Mouse (Mus musculus): ENCODE measurements around the gene Sgms2.
"Not testable (repeated sequence)": the region's sequence is repeated elsewhere in the genome, so short reads cannot be mapped to it uniquely, and the experiment has no call there.

Gene Sgms2

DNA sequence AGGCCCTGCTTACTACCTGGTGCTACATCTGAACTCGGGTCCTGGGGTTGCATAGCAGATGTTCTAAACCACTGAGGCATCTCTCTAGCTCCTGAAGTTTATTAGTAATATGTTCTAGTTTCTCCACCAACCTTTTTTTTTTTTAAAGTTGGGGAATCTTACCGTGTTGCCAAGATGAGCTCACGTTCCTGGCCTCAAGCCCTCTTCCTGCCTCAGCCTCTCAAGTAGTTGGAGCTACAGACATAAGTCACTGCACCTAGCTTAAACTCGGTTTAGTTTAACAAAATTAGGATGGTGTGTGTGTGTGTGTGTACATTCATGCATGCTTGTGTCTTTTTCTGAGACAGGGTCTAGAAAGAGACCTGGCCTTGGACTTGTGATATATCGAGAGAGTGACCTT, 132.2 kb downstream of the Sgms2 start:
- no peak for DNase-seq (ENCODE audit: low read depth, low spot score)

DNA sequence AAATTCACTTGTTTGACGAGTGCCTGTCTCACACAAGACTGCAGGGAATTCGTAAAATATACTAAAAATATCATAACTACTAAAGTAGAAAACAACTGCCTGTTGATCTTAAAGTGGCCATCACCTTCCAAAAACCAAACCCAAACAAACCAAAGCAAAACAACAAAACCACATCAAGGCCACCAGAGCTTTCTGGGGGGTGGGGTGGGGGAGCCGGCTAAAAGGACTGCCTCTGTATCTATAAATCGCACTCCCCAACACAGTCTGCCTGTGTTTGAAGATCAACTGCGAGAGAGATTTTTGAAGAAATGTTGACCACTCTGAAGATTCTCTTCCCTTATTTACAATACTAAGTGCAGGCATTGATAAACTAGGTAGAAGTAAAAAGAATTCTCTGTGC, 133.0 kb downstream of the Sgms2 start:
- no peak for DNase-seq (ENCODE audit: low read depth, low spot score)

DNA sequence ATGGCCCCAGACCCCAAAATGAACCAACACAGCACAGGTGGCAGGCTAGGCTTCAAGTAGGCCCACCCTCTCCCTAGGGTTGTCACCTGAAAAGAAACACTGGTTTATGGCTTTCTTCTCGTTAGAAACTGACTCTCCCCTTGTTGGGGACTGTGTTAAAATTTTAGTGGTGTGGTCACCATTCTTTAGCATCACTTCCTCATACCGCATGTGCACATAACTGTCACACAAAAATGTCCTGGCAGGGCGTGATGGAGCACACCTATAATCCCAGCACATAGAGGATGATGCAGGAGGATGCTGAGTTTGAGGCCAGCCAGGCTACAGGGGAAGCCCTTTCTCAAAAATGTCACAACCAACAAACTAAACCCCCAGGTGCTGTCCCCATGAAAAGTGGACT, 133.6 kb downstream of the Sgms2 start:
- DNase-seq (ENCODE audit: low read depth, low spot score), result no peak

DNA sequence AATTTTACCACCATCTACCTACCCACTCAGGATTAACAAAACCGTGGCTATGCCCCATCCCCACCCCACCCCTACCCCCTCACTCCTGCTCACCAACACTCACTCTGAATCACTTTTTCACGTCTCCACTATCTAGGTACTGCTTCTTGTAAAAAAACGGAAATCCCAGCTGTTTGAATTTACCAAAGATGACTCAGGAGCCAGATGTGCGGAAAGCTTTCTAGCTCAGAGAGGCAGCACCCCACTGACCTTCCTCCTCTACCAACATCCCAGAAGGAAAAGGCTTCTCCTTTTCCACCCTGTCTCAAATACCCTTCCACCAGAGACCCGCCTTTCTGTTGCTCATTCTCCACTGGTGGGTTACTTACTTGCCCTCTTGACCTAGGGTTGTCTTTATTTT, 135.2 kb downstream of the Sgms2 start:
- no peak for DNase-seq (ENCODE audit: low read depth, low spot score)

DNA sequence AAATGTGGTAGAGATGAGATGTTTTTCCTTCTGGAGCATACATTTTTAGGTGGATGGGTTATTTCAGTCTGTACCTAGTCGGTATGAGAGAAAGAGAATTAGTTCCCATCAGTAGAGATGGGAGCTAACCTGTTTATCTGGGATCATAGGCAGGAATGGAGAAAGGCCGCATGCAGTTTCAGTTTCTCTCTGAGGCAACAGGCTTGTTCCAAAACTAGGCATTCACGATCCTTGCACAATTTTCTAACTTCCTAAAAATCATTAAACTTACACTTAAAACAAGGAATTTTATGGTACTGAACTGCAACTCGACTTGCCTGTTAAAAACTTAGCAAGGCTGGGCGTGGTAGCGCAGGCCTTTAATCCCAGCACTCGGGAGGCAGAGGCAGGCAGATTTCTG, 140.7 kb downstream of the Sgms2 start:
- no peak for DNase-seq (ENCODE audit: low read depth, low spot score)

DNA sequence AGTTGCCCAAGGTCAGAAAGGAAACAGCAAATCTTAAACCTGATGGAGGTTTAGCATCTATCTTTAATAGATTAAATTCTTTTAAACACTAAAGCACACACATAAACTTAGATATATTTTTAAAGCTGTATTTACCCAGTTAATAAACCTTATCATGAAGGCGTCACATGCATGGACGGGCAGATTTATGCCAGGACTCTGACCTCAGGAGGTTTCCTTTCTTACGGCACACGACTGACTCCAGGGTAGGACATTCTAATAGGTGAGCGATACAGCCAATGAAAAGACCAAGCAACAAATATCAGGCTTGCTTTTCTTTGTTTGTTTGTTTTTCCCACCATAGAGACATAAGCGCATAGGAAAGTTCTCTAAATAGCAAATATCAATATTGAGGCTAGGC, 142.2 kb downstream of the Sgms2 start:
- DNase-seq (ENCODE audit: low read depth, low spot score), result no peak

DNA sequence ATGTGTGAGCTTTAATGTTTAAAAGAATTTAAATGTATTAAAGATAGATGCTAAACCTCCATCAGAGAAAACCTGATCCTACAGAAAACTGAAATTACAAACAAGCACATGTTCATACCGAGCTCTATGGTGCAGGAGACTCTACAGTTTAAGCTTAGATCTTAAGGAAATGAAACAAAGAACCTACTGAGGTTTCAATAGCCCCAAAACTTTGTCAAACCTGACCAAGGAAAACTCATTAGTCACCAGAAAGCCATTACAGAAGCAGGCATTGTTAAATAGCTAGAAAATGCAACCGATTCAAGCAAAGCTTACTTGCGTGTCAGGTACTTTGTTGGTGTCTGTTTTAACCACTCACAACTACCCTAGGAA, 142.6 kb downstream of the Sgms2 start:
- no peak for DNase-seq (ENCODE audit: low read depth, low spot score)

DNA sequence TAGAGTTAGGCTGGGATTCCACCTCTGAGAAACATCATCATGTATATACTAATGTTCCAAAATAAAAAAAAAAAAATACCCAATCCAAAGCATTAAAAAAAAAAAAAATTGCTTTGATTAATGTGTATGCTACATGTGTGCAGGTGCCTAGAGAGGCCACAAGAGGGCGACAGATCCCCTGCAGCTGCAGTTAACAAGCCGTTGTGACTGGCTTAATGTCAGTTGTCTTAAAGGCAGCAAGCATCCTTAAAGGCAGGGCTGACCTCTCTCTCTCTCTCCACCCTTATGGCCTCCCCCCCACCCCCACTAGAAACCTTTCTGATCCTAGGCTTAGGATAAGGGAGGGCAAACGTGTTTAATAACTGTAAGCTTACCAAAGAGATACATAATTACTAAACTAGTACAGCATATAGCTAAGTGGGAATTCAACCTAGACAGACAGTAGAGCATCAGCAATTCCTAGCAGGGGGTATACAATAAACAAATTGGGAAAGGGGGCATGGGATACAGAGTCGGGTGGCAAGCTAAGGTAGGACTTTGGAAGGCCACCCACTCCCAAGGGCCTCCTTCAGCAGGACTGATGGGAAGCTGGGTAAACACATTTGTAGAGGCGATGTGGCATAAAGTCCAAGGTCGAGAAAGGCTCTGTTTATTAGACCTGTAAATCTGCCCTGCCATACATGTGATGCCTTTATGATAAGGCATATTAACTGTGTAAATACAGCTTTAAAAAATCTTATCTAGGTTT, 143.2 kb downstream of the Sgms2 start:
- DNase-seq (ENCODE audit: low read depth, low spot score), result peak; percentile 4

DNA sequence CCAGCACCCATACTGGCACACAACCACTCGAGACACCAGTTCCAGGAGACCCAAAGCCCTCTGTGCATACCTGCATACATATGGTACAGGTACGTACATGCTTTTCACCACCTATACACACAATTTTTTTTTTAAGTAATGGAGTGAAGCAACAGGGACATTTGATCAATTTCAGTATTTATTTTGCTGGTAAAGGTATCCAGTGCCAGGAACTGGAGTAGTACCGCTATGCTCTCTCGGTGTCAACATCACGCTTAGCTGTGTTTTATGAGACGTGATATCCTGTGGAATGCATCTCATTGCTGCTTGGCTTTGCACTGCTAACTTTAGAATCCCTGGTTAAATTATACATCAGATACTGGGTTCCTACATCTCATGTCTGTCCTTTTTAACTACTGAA, 145.3 kb downstream of the Sgms2 start:
- DNase-seq (ENCODE audit: low read depth, low spot score), result no peak

DNA sequence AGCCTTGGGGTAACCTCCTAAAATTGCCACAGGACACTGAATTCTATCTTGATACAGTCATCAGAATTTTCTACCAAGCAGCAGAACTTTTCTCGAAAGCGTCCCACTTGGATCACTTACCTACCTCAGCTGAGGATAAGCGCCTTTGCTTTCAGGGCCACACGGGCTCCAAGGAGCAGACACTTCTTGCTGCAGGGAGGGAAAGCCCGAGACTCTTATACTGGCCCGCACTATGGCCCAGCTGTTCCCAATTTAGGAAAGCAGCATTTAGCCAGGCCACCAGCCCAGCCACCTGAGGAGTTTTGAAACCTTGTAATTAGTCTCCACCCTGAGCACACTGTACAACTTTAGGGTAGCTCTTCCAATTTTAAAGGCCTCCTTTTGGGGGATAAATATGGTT, 147.9 kb downstream of the Sgms2 start:
- no peak for DNase-seq (ENCODE audit: low read depth, low spot score)

DNA sequence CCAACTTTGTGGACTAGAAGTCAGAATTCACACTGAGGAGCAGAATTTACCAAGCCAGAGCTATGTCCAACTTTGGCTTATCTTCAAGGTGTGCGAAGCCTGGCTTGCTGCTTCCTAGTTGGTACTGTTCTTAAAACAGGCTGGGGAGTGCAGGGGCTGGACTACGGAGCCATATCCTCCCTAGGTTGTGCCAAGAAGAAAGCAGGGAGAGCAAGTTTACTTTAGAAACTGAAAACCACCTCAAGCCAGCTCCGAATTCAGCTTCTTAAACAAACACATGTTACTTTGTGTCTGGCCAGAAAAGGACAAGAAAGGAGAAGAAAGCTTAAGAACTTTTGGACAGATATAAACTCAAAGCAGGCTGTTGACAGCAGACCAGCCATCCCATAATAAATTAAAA, 150.3 kb downstream of the Sgms2 start:
- no peak for DNase-seq (ENCODE audit: low read depth, low spot score)

DNA sequence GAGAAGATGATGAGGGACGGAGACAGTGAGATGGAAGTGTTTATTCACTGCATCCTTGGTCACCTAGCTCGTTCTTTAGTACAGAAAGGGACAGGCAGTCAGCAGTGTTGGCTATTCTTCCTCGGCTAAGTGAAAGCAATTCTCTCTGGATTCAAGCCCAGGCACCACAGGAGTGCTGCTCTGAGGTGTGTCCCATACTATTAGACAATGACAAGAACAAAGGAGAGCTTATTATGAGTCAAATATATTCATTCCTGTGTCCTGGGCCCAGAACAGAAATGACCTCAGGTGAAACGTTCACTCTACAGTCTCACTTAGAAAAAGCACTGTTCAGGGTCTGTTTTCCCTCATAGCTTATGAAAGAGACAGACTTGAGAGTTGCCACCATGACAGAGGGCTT, 151.9 kb downstream of the Sgms2 start:
- DNase-seq (ENCODE audit: low read depth, low spot score), result no peak

DNA sequence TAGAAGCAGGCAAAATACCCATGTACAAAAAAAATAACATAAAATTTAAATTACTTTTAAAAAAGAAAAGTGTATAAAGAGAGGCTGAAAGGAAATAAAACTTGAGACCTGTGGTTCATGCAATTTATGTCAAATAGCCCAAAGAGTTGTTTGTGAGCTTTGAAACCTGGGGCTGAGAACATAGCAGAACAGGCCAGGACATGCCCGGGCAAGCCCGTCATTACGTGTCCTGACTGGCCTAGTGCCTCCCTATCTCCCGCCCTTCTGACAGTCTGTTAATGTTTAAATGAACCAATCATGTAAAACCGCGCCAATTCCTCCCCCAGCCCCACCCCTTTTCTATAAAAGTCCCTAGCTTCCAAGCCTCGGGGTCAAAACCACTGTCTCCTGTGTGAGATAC, 153.5 kb downstream of the Sgms2 start:
- DNase-seq (ENCODE audit: low read depth, low spot score), result not testable (repeated sequence)

DNA sequence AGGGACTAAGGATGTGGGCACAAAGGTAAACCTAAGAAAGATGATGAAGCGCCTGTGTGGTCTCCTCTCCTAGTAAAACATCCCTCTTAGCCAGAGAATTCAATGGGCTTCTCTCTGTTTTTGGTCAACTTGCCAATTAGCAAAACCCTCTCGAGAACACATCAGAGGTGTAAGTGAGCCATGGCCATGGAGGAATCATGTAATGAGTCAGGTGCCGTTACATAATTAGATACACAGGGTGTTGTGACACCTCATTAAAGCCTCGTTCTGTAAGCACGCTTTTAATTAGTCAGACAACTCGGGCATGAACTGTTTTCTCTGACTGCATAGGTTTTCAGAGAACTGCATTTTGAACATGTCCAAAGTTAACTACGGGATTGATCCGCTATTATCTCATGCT, 154.6 kb downstream of the Sgms2 start:
- DNase-seq (ENCODE audit: low read depth, low spot score), result no peak

DNA sequence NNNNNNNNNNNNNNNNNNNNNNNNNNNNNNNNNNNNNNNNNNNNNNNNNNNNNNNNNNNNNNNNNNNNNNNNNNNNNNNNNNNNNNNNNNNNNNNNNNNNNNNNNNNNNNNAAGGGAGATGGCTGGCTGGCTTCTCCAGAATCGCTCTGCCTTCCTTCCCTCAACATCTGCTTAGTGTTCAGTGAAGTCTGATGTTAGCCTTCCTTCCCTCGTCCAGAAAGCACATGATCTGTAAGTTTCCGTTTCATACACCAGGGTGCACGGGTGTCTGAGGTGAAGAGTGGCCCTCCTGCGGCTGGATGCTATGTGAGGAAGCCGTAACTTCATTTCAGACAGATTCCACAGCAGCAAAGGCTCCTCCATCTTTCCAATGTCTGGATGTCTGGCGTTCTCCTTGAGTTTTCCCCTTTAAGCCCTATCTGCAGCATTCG, 156.1 kb downstream of the Sgms2 start:
- no peak for DNase-seq (ENCODE audit: low read depth, low spot score)

DNA sequence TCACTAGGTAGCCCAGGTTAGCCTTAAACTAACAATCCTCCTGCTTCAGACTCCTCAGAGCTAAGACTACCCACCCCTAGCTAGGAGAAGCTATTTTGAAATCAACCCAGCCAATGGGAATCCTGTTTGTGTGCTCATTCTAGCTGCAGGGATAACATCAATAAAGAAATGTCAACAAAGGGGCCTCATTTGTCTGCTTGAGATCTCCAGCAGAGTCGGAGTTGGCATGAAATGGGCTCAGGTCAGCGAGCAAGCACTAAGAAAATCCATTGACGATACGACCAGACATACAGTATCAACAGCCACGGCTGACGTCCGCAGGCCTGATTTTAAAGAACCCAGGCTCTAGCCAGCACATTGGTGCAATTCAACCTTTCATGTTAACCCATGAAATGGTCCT, 164.0 kb downstream of the Sgms2 start:
- no peak for DNase-seq (ENCODE audit: low read depth, low spot score)

DNA sequence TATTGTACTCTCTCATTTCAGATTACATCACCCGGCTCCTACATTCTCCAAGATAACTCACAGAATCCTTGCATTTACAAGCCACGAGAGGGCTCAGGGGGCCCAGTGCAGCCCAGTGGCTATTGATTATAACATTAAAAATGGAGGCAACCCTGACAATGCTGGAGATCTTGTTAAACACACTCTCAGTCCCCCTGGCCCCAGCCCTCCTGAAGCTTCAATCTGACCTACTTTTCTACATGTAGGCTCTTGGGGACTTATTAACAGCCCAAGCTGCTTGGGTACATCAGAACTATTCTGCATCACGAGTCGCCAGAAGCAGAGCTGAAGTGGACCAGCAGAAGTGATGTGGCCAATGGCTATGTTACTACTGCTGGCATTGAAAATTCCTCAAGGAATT, 164.6 kb downstream of the Sgms2 start:
- DNase-seq (ENCODE audit: low read depth, low spot score), result no peak

DNA sequence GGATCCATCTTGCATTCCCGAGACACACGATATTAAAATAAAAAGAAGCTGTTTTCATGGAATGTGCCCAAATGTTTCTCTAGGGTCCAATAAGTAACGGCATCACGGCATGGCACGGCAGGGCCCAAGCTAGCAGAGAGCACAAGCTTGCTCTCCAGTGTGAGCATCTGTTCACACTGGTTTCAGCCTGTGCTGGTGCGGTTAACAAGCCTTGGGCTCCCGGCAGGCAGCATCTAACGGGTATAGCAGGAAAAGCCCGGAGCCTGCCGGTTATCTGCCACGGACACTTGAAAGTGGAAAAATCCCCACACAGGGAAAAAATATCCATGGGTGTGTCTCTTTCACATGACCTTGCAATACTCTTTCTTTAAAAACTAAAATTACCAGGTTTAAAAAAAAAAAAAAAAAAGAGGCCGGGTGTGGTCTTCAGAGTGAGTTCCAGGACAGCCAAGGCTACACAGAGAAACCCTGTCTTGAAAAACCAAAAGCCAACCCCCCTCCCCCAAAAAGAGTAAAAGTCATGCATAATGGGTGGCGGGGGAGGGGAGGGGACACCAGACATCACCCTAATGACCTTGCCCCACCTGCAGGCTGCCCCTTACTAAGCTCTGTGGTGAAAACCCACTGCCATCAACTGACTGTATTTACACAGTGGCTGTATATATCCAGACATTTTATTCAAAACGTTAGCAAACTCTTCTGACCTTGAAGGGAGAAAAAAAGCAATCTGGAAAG, 169.0 kb downstream of the Sgms2 start:
- no peak for DNase-seq (ENCODE audit: low read depth, low spot score)

DNA sequence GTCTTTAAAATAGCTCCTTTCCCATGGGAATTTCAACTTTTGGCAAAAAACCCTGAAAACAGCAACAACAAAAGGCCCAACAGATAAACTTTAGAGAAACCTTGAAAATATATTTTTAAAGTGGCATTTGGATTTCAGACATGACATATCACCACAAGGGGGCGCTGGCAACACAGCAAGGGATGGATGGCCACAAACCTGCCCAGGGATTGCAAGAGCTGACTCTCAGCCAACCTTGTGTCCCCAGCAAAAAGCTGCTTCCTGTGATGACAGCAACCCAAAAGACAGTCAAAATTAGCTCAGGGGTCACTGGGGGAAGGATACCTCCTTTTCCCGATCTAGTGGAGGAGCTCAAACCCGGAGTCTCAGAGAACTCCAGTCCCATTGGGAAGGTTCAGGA, 171.0 kb downstream of the Sgms2 start:
- DNase-seq (ENCODE audit: low read depth, low spot score), result peak; percentile 55

DNA sequence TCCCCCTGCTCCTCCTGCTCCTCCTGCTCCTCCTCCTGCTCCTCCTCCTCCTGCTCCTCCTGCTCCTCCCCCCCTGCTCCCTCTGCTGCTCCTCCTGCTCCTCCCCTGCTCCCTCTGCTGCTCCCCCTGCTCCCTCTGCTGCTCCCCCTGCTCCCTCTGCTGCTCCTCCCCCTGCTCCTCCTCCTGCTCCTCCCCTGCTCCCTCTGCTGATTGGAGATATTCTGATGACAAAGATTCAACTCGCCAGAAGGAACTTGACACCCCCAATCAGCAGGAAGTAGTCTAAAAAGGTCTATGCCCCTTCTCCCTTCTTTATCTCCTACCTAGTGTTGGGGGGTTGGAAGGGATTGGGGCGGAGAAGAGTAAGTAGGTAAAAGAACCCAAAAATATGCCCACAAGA, 173.0 kb downstream of the Sgms2 start:
- no peak for DNase-seq (ENCODE audit: low read depth, low spot score)

DNA sequence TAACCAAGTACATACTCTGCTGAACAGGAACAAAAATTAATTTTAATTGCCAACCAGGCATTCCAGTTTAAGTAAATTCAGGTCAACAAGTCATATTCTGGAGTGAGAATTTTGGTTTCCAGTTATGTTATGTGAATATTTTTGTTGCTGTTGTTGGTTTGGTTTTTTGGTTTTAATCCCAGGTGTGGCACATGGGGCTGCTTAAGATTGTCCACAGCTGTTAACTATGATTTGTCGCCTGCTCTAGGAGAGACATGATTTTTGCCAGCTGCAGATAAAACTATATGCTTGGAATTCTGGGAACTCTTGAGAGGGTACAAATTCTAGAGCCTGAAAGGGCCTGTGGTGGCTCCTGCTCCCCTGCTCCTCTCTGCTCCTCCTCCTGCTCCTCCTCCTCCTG, 174.1 kb downstream of the Sgms2 start:
- DNase-seq (ENCODE audit: low read depth, low spot score), result no peak

DNA sequence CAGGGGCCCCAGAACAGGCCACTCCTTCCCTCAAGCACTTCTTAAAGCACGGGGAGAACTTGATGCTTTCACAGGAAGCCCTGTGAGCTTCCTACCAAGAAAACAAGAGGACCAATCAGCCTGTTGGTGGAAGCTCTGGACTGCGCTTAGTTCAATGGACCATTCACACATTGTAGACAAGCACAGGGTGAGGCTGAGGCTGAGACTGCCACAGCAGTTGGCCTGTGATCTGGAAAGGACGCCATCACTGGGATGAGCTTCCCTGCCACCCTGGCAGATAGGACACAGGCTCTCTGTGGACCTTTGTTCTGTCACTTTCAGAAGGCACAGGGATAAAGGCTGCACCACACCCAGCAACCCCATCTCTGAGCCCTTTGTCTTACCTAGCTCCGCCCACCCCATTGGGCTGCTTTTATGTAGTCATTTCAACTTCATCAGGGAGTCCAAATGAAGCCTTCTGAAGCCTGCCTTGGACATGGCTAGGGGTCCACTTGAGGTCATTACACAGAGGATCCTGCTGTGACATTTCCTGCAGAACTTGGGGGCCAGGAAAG, 175.2 kb downstream of the Sgms2 start:
- DNase-seq (ENCODE audit: low read depth, low spot score), result no peak

DNA sequence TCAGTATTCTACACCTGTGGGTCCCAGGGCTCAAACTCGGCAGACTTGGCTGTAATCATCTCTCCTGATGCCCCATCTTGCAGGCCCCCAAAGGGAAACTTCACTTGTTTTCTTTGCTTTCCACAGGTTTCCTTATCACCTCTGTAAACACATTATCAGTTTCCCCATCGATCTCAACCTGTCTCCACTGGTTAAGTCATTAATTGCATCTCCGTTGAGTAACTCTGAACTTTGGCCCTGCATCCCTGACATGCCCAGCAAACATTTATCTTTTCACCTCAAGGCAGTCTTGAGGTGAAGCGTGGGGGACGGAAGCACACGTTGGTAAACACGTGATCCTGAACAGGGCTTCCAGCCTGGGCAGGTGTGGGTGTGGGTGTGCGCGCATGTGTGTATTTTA, 178.9 kb downstream of the Sgms2 start:
- DNase-seq (ENCODE audit: low read depth, low spot score), result no peak
